Mouse (Mus musculus) heart, embryonic 14.5 days (tissue): Measurements from ENCODE around the gene Mb. TPM values are rescaled to one million over a fixed set of nuclear protein-coding genes. Genes with fewer than 3 reads are reported as not detected.

Experiments used
- ATAC-seq: fragments of 200-750 bp; cut with Nextera tagmentation; 2 replicates; pipeline ENCODE4 v1.8.0; 2017; ENCODE audit warnings: low read depth, moderate TSS enrichment; ENCODE audit not compliant: insufficient number of reproducible peaks, insufficient read depth, low FRiP score
- H3K27ac ChIP-seq, 2 experiments: fragments of 200-500 bp in 1 of 2; fragments of 300-500 bp in 1 of 2; sonication (generic) in 1 of 2; replicated peaks in 1 of 2; 2 replicates each; pipeline ENCODE4 v1.5.1; 2012 to 2014; ENCODE audit warnings: low read depth in 2 of 2, low read length in 2 of 2, control low read depth in 1 of 2, mild to moderate bottlenecking in 1 of 2, mixed read lengths in 1 of 2; ENCODE audit not compliant: control insufficient read depth in 1 of 2, insufficient read depth in 1 of 2
- H3K27me3 ChIP-seq: fragments of 300-500 bp; sonication (generic); 2 replicates; pipeline ENCODE4 v1.6.1; 2014; ENCODE audit warnings: mild to moderate bottlenecking, low read length, control low read depth; ENCODE audit not compliant: control insufficient read depth, insufficient read depth
- H3K36me3 ChIP-seq: fragments of 300-500 bp; sonication (generic); 2 replicates; pipeline ENCODE4 v1.6.1; 2014; ENCODE audit warnings: mild to moderate bottlenecking, control low read depth, low read length, mixed read lengths; ENCODE audit not compliant: control insufficient read depth, insufficient read depth
- H3K4me1 ChIP-seq, 2 experiments: fragments of 200-500 bp in 1 of 2; fragments of 300-500 bp in 1 of 2; sonication (generic) in 1 of 2; 2 replicates each; pipeline ENCODE4 v1.6.1; 2012 to 2014; ENCODE audit warnings: low read length in 2 of 2, control low read depth in 1 of 2, mixed read lengths in 1 of 2; ENCODE audit not compliant: control insufficient read depth in 2 of 2, insufficient read depth in 2 of 2
- H3K4me2 ChIP-seq: fragments of 300-500 bp; sonication (generic); 2 replicates; pipeline ENCODE4 v1.6.1; 2014; ENCODE audit warnings: mild to moderate bottlenecking, low read length
- H3K4me3 ChIP-seq, 2 experiments: fragments of 200-500 bp in 1 of 2; fragments of 300-500 bp in 1 of 2; sonication (generic) in 1 of 2; 2 replicates each; pipeline ENCODE4 v1.5.1; 2012 to 2014; ENCODE audit warnings: low read length in 2 of 2, mild to moderate bottlenecking in 2 of 2, control low read depth in 1 of 2, low read depth in 1 of 2, moderate library complexity in 1 of 2; ENCODE audit not compliant: control insufficient read depth in 1 of 2, insufficient read depth in 1 of 2
- H3K9ac ChIP-seq: fragments of 300-500 bp; sonication (generic); 2 replicates; pipeline ENCODE4 v1.6.1; 2014; ENCODE audit warnings: mild to moderate bottlenecking, low read length
- H3K9me3 ChIP-seq: fragments of 300-500 bp; sonication (generic); 2 replicates; pipeline ENCODE4 v1.6.1; 2016; ENCODE audit warnings: low read length, control low read depth; ENCODE audit not compliant: control insufficient read depth
- WGBS: fragments of 180-500 bp; shearing (Covaris S2); extraction: QIAGEN DNeasy Blood & Tissue Kit; methylation state at CpG from one replicate; pipeline ENCODE4 v1.1.7; 2014; 5-methylcytosine and 5-hydroxymethylcytosine counted together
- polyA plus RNA-seq: library from polyadenylated mRNA; unstranded; fragments of >200 nt; fragmentation: Nextera tagmentation; extraction: Ambion mirVana; gene quantifications from 2 replicates; pipeline ENCODE4 v1.2.1, GENCODE M21; 2014

Gene Mb
- polyA plus RNA-seq, 1 experiment from 2014 or later: 810 TPM

DNA sequence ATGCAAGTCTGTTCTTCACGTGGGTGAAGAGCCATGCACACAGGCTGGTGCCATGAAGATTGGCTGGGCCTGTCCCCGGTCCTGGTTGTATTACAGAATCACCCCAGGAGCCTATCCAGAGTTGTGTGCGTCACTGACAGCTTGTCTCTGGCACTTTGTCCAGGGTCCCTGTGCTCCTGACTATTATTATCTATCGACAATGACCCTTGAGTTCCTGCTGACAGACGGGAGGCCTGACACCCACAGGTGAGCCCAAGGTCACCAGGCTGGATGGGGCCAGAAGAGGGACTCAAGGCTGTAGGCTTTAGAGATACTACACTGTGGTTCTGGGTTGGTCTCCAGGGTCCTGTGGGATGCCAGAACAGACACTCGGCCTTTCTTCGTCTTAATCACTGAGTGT is 30.9 kb downstream of the Mb start:
- 24% methylated on average over 7 of the region's 7 CpGs for WGBS

DNA sequence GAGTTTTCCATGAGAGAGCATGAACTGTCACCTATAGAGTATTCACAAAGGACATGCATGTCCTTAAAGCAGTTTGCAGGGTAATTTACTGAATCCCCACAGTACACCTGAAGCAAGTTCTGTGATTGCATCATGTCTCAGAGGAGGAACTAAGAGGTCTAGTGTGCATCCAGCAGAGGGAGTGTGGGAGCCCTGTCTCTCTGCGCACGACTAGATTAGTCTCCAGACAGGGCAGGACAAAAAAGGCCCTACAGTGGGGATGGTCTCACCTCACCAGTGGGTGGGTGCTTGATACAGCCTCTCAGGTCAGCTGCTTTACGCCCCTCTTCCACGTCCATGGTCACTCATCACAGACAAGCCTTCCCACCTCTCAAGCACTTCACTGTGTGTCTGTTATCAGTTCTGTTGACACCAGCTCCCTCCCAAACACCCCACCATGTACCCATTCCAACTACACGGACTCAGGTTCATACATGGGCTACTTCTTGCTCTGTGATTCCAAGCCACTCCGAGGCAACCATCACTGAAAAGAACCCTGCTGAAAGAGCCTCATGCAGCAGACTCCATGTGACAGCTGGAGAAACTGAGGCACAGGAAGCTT is 31.6 kb downstream of the Mb start:
- ATAC-seq: no peak; the same call in 1 of the 2 replicates
- peaks cover 22% of the 10 kb centered on the region for H3K36me3 ChIP-seq
- peaks cover 78 to 84% of the 10 kb centered on the region in 2 experiments for H3K4me1 ChIP-seq
- peak overlapping the region in 1 of 2 experiments; percentile 5; a peak in 1 of 4 replicates for H3K4me3 ChIP-seq
- peak overlapping the region; percentile 63 for H3K4me2 ChIP-seq
- 31% methylated on average over 6 of the region's 6 CpGs for WGBS
- H3K9me3 ChIP-seq: no peaks in the 10 kb centered on the region
- peak overlapping the region; percentile 86 to 98 for H3K27ac ChIP-seq
- peak overlapping the region; percentile 64 for H3K9ac ChIP-seq
- no peaks in the 10 kb centered on the region for H3K27me3 ChIP-seq

More for the DNA sequence above, 30.9 kb downstream of the Mb start:
- Histone ChIP-seq H3K27ac (peak overlapping the region; percentile 87 to 98), H3K9me3 (no peaks in the 10 kb centered on the region), H3K4me3 (peak overlapping the region in 1 of 2 experiments; percentile 17; a peak in 1 of 4 replicates), H3K4me1 (peaks cover 72 to 78% of the 10 kb centered on the region in 2 experiments), H3K4me2 (peak overlapping the region; percentile 63), H3K27me3 (no peaks in the 10 kb centered on the region), H3K9ac (peak overlapping the region; percentile 75), H3K36me3 (peaks cover 22% of the 10 kb centered on the region)
- peak; percentile 75 for ATAC-seq

DNA sequence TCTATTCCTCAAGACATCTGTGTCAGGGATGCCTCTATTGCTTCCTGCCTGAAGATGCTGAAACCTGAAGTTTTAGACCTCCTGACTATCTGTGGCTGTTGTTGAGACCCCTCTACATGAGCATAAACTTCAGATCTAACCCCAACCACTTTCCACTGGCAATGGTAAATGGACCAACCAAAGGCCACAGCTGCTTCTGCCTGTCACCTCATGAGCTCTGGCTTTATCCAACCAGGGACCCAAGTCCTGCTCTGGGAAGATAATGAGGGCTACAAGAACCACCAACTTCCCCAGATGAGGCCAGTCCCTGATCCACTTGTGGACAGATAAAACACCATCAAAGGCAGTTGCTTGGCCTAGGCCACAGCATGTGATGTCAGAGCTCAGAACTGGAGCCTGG is 32.6 kb downstream of the Mb start:
- Histone ChIP-seq H3K36me3 (peaks cover 22% of the 10 kb centered on the region), H3K4me3 (no peak overlapping the region), H3K9me3 (no peaks in the 10 kb centered on the region), H3K27ac (peak overlapping the region; percentile 86 to 98), H3K9ac (peak overlapping the region; percentile 64; the same call in 1 of the 2 replicates), H3K4me2 (no peak overlapping the region), H3K4me1 (peaks cover 81 to 88% of the 10 kb centered on the region in 2 experiments), H3K27me3 (no peaks in the 10 kb centered on the region)
- no peak for ATAC-seq

DNA sequence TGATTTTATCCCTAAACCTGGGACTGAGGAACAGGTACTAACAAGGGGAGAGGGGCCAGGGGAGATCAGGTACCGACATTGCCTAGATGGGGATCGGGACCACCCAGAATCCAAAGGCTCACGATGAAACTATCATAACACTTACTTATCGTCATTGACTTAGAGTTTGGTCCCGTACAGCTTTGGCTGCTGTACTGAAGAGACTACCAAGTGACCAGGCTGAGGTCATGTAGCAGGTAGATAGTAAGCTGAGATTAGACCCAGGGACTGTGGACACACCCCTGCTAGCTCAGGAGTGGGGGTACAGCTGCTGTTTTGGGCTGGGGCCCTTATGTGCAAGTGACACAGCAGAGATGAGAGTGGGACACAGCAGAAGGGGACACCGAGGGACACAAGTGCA is 34.0 kb downstream of the Mb start:
- H3K4me1 ChIP-seq: peaks cover 78 to 88% of the 10 kb centered on the region in 2 experiments
- H3K27ac ChIP-seq: 0 out of 4 replicates have a peak overlapping the region, but pooled peaks of 1 of the 2 experiments have one; percentile 100
- WGBS: 89% methylated on average over 6 of the region's 6 CpGs

DNA sequence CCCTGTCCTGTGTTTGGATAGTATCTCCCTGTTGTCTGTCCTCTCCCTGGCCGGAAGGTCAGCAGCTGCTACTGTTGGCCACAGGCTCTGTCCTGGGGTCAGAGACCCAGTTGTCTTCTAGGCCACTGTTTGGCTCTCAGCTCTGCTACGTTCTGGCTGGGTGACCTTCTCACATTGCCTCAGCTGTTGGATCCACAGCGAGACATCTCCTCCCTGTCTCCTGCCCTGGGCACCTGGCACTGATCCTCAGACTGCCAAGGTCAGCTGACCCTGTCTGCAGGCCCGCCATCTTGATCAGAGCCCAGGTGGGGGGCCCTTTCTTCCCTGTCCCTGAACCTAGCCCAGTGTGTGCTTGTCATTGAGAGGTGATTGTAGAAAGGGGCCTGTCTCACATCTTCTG is 35.5 kb downstream of the Mb start:
- WGBS: 46% methylated on average over 4 of the region's 4 CpGs
- Histone ChIP-seq H3K4me1 (peaks cover 66 to 73% of the 10 kb centered on the region in 2 experiments), H3K36me3 (peaks cover 29% of the 10 kb centered on the region), H3K9ac (peak overlapping the region; percentile 82), H3K27me3 (no peaks in the 10 kb centered on the region), H3K9me3 (no peaks in the 10 kb centered on the region), H3K27ac (peak overlapping the region; percentile 92 to 100), H3K4me3 (no peak overlapping the region), H3K4me2 (peak overlapping the region; percentile 66; the same call in 1 of the 2 replicates)
- no peak for ATAC-seq

More for the DNA sequence above, 34.0 kb downstream of the Mb start:
- H3K9me3 ChIP-seq: no peaks in the 10 kb centered on the region
- H3K36me3 ChIP-seq: peaks cover 22% of the 10 kb centered on the region
- no peak for ATAC-seq
- no peak overlapping the region for H3K4me2 ChIP-seq
- no peak overlapping the region for H3K4me3 ChIP-seq
- no peaks in the 10 kb centered on the region for H3K27me3 ChIP-seq
- H3K9ac ChIP-seq: no peak overlapping the region

DNA sequence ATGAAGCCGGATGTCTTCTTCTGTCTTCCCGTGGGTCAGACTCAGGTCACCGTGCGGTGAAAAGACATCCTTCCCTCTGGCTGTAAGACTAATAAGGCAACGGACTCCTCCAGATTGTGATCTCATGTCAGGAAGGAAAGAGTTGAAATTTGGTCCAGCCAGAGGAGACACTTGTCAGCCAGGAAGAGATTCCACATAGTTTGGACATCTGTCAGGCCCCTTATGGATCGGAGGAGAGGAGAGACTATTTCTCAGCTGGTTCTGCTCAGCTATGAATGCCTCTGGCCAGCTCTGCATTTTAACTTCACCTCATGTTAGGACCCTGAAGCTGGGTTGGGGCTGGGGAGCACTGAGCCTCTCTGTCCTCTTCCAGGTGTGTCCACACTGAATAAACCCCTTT is 36.0 kb downstream of the Mb start:
- no peaks in the 10 kb centered on the region for H3K27me3 ChIP-seq
- 6% methylated on average over 6 of the region's 6 CpGs for WGBS
- H3K9ac ChIP-seq: peak overlapping the region; percentile 82
- H3K4me3 ChIP-seq: no peak overlapping the region
- peaks cover 29% of the 10 kb centered on the region for H3K36me3 ChIP-seq
- H3K9me3 ChIP-seq: no peaks in the 10 kb centered on the region
- peaks cover 63 to 70% of the 10 kb centered on the region in 2 experiments for H3K4me1 ChIP-seq
- H3K27ac ChIP-seq: peak overlapping the region; percentile 92 to 100
- ATAC-seq: no peak
- peak overlapping the region; percentile 66 for H3K4me2 ChIP-seq

DNA sequence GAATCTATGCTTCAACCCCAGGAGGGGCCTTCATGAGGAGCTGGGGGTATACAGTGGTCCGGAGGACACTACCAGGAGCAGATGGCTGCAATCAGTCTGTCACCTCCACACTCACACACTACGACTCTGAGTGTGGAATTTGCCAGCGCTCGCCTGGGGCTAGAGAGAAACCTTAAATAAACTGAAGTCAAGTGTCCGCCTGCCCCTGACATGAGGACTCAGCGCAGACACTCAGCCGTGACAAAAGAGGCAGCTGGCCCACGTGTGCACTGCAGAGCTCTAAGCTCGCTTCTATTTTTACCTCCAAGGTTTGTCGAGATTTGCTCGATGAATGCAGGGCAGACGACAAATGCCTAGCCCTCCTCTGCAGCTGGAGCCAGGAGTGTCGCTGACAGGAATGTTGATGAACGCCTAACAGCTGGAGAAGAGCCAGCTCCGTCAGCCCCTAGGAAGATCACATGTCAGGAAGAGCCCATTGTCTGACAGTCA is 36.7 kb downstream of the Mb start:
- 4% methylated on average over 15 of the region's 15 CpGs for WGBS
- Histone ChIP-seq H3K9me3 (no peaks in the 10 kb centered on the region), H3K36me3 (peaks cover 29% of the 10 kb centered on the region), H3K27me3 (no peaks in the 10 kb centered on the region), H3K4me3 (peak overlapping the region; percentile 32), H3K4me2 (peak overlapping the region; percentile 66), H3K9ac (peak overlapping the region; percentile 82), H3K4me1 (peaks cover 57 to 63% of the 10 kb centered on the region in 2 experiments), H3K27ac (peak overlapping the region; percentile 94 to 100)
- ATAC-seq: peak; percentile 81
